Mouse (Mus musculus) embryonic facial prominence, embryonic 11.5 days (tissue): Measurements from ENCODE around the gene Ifrd2. TPM values are rescaled to one million over a fixed set of nuclear protein-coding genes. Genes with fewer than 3 reads are reported as not detected.

Experiments
- ATAC-seq: fragments of 200-750 bp; cut with Nextera tagmentation; replicated peaks from 2 replicates; pipeline ENCODE4 v1.8.0; 2017; ENCODE audit warnings: low read depth; ENCODE audit not compliant: insufficient number of reproducible peaks, low FRiP score, low TSS enrichment
- DNase-seq: peaks from one replicate; pipeline ENCODE4 v3.0.0-alpha.2; 2015; ENCODE audit warnings: low spot score
- H3K27ac ChIP-seq: fragments of 300-500 bp; sonication (generic); replicated peaks from 2 replicates; pipeline ENCODE4 v1.5.1; 2014; ENCODE audit warnings: mild to moderate bottlenecking, low read depth, low read length, control low read depth
- H3K27me3 ChIP-seq: fragments of 300-500 bp; sonication (generic); 2 replicates; pipeline ENCODE4 v1.6.1; 2014; ENCODE audit warnings: mild to moderate bottlenecking, low read length, moderate library complexity, mixed read lengths; ENCODE audit not compliant: control insufficient read depth, insufficient read depth
- H3K36me3 ChIP-seq: fragments of 300-500 bp; sonication (generic); replicated peaks from 2 replicates; pipeline ENCODE4 v1.6.1; 2014; ENCODE audit warnings: low read depth, mild to moderate bottlenecking, low read length, moderate library complexity, mixed read lengths; ENCODE audit not compliant: control insufficient read depth, insufficient read depth
- H3K4me1 ChIP-seq: fragments of 300-500 bp; sonication (generic); 2 replicates; pipeline ENCODE4 v1.6.1; 2014; ENCODE audit warnings: low read length, mixed read lengths; ENCODE audit not compliant: control insufficient read depth, insufficient read depth
- H3K4me2 ChIP-seq: fragments of 300-500 bp; sonication (generic); 2 replicates; pipeline ENCODE4 v1.6.1; 2014; ENCODE audit warnings: low read depth, mild to moderate bottlenecking, control low read depth, low read length, moderate library complexity
- H3K4me3 ChIP-seq: fragments of 300-500 bp; sonication (generic); 2 replicates; pipeline ENCODE4 v1.5.1; 2014; ENCODE audit warnings: low read depth, low read length, control low read depth
- H3K9ac ChIP-seq: fragments of 300-500 bp; sonication (generic); replicated peaks from 2 replicates; pipeline ENCODE4 v1.6.1; 2014; ENCODE audit warnings: mild to moderate bottlenecking, control low read depth, low read length
- H3K9me3 ChIP-seq: fragments of 300-500 bp; sonication (generic); replicated peaks from 2 replicates; pipeline ENCODE4 v1.6.1; 2016; ENCODE audit warnings: mild to moderate bottlenecking, low read length, inconsistent platforms, mixed read lengths; ENCODE audit not compliant: control insufficient read depth
- WGBS: fragments of 180-500 bp; shearing (Covaris S2); extraction: QIAGEN DNeasy Blood & Tissue Kit; methylation state at CpG from one replicate; pipeline ENCODE4 v1.1.7; 2014; 5-methylcytosine and 5-hydroxymethylcytosine counted together
- polyA plus RNA-seq: library from polyadenylated mRNA; unstranded; fragments of >200 nt; fragmentation: Nextera tagmentation; extraction: Ambion mirVana; gene quantifications from 2 replicates; pipeline ENCODE4 v1.2.1, GENCODE M21; 2014

Ifrd2 gene
- polyA plus RNA-seq = 42.3 and 42.9 TPM in 2 replicates

DNA sequence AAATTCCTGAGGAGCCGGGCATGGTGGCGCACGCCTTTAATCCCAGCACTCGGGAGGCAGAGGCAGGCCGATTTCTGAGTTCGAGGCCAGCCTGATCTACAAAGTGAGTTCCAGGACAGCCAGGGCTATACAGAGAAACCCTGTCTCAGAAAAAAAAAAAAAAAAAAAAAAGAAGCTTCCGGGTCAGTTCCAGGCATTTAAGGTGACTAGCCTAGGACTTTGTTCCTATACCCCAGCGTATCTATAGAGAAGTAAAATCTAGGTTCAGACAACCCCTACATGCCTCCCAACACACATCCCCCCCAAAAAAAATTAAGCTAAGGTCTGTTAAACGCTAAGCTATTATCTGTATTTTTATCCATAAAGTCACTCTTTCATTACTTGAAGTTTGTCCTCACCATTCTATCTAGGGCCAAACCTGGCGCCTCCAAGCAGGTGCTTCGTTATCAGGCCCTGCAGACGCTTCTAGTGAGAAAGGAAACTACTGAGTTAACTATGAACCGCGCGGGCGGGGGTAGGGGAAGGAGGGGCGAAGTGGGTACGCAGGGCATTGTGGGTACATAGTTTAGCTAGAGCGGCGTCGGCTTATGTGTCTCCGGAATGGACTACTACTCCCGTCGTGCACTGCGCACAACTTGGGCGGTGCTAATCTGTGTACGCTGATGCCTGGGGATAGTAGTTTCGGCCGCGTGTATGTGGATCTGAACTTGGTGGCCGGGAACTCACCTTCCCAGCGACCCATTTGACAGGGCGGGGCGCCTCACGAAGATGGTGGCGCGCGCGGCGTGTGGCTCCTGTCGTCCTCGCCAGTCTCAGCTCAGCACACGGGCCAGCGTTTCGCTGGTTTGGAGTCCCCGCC lies at the start of gene Ifrd2:
TSS of gene Ifrd2 (plus strand) at position 669 of the 859 bp plus-strand sequence.
- H3K4me2 ChIP-seq = peak within 1 kb of the TSS; percentile 56
- ATAC-seq (peak; percentile 95), DNase-seq (peak; percentile 100)
- H3K27me3 ChIP-seq = no peaks in the 10 kb centered on the region
- H3K27ac ChIP-seq = no peak within 1 kb of the TSS
- peaks cover 3% of the 10 kb centered on the region for H3K4me1 ChIP-seq
- peak within 1 kb of the TSS; percentile 22 for H3K9ac ChIP-seq
- peaks cover 5% of the 10 kb centered on the region for H3K36me3 ChIP-seq
- no peaks in the 10 kb centered on the region for H3K9me3 ChIP-seq
- peak within 1 kb of the TSS; percentile 45 for H3K4me3 ChIP-seq
- WGBS = 14% methylated on average over 46 of the region's 46 CpGs

DNA sequence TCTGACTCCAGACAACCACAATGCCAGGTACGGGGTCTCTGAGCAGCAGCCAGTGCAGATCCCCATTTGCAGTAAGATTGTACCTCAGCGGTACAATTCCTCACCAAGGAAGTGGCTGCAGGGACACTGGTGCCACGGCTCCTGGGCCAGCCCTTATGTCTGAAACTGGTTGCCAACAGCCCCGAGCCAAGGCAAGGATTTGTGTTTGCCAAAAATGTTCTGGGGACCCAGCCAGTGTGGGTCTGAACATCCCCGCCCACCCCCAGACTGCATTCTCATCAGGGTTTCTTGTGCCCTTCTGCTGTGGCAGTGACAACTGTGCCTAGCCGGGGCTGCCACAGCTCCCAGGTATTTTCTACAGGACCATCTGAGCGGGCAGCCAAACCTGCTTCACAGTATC lies 49.2 kb upstream of the Ifrd2 start:
- H3K4me2 ChIP-seq = no peak overlapping the region
- H3K27ac ChIP-seq = no peak overlapping the region
- DNase-seq (no peak), ATAC-seq (no peak)
- H3K9ac ChIP-seq = no peak overlapping the region
- 94% methylated on average over 7 of the region's 7 CpGs for WGBS
- no peaks in the 10 kb centered on the region for H3K27me3 ChIP-seq
- no peaks in the 10 kb centered on the region for H3K9me3 ChIP-seq
- peaks cover 9% of the 10 kb centered on the region for H3K4me1 ChIP-seq
- H3K36me3 ChIP-seq = no peaks in the 10 kb centered on the region; the same call in 1 of the 2 replicates
- H3K4me3 ChIP-seq = no peak overlapping the region

DNA sequence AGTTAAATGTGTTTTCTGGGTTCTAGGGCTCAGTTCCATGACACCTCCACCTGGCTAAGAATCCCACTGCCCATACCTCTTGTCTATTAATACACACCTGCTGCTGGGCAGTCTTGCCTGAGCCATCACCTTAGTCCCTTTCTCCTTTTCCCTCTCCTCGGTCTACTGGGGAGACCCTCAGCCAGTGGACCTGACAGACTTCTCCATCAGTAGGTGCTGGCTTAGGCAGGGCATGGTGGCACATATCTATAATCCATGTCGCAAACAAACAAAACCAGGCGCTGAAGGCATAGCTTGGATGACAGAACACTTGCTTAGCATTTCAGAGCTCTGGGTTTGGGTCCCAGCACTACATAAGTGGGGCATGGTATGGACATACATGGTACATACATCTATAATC lies 48.7 kb upstream of the Ifrd2 start:
- Histone ChIP-seq H3K36me3 (no peaks in the 10 kb centered on the region; the same call in 1 of the 2 replicates), H3K27me3 (no peaks in the 10 kb centered on the region), H3K9me3 (no peaks in the 10 kb centered on the region), H3K9ac (no peak overlapping the region), H3K27ac (no peak overlapping the region), H3K4me3 (no peak overlapping the region), H3K4me2 (no peak overlapping the region), H3K4me1 (peaks cover 9% of the 10 kb centered on the region)
- whole genome bisulfite sequencing = 95% methylated on average over 3 of the region's 3 CpGs
- ATAC-seq (no peak), DNase-seq (no peak)

DNA sequence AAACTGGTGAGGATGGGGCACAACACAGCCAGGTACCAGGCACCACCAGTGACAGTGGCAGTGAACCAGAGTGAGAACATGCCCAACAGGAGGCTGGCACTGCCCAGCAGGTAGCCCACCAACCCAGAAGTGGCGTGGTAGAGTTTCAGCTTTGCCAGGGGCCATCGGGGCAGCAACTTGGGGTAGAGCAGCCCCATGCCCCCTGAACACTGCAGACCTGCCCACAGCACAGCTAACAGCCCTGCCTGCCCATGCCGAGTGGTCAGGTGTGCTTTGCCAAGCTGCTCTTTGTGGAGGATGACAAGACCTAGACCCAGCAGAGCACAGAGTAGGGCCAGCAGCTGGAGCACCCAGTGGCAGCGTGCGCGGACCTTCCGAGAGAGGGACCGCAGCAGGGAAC lies 47.5 kb upstream of the Ifrd2 start:
- ATAC-seq (no peak), DNase-seq (no peak)
- H3K27me3 ChIP-seq = no peaks in the 10 kb centered on the region
- H3K36me3 ChIP-seq = no peaks in the 10 kb centered on the region; the same call in none of the 2 replicates
- H3K4me3 ChIP-seq = no peak overlapping the region
- H3K9ac ChIP-seq = no peak overlapping the region
- no peak overlapping the region for H3K27ac ChIP-seq
- no peak overlapping the region for H3K4me2 ChIP-seq
- WGBS = 94% methylated on average over 8 of the region's 8 CpGs
- peaks cover 9% of the 10 kb centered on the region for H3K4me1 ChIP-seq
- H3K9me3 ChIP-seq = no peaks in the 10 kb centered on the region

DNA sequence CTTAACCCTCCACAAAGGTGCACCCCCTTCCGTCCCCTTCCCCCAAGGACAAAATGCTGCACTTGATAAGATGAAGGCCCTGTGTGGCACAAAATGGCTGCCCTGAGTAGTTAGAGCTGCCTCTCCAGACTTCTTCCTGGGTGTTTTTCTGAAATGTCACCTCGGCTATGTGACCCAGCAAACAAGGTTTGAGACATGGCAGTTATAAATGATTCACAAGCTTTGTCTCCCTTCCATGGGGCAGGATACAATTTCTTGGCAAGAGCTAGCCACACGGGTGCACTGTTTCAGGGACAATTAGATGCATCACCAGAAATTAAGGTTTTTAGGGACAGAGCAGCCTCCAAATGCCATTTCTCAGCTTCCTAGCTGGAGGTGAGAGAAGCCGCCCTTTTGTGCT lies 47.0 kb upstream of the Ifrd2 start:
- Histone ChIP-seq H3K27me3 (no peaks in the 10 kb centered on the region), H3K4me2 (no peak overlapping the region), H3K9me3 (no peaks in the 10 kb centered on the region), H3K27ac (no peak overlapping the region), H3K4me3 (no peak overlapping the region), H3K9ac (no peak overlapping the region), H3K4me1 (peaks cover 9% of the 10 kb centered on the region), H3K36me3 (no peaks in the 10 kb centered on the region; the same call in none of the 2 replicates)
- WGBS = 77% methylated on average over 4 of the region's 4 CpGs
- no peak for DNase-seq
- no peak for ATAC-seq

DNA sequence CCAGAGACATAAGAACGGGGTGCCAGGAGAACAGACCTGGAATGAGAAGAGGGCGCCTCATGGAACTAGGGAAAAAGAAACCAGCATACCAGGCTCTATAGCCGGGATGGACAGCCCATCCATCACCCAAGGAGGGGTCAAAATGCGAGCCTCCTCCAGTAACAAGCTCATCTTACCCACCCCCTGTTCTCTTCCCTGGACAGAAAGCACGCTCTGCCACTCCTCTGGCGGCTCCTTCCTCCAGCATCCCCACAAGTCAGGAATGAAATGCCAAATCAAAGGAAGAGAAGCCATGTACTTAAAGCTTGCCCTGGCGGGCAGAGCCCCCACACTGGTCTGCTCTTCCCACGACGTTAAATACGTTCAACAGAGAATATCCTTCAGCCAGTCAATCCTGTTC lies 46.4 kb upstream of the Ifrd2 start:
- Histone ChIP-seq H3K4me1 (peaks cover 6% of the 10 kb centered on the region), H3K9ac (no peak overlapping the region; the same call in 1 of the 2 replicates), H3K27me3 (no peaks in the 10 kb centered on the region), H3K9me3 (no peaks in the 10 kb centered on the region), H3K36me3 (no peaks in the 10 kb centered on the region; the same call in none of the 2 replicates), H3K4me3 (peak overlapping the region; percentile 65), H3K27ac (no peak overlapping the region), H3K4me2 (peak overlapping the region; percentile 80)
- ATAC-seq (no peak), DNase-seq (no peak)
- 37% methylated on average over 10 of the region's 10 CpGs for WGBS

DNA sequence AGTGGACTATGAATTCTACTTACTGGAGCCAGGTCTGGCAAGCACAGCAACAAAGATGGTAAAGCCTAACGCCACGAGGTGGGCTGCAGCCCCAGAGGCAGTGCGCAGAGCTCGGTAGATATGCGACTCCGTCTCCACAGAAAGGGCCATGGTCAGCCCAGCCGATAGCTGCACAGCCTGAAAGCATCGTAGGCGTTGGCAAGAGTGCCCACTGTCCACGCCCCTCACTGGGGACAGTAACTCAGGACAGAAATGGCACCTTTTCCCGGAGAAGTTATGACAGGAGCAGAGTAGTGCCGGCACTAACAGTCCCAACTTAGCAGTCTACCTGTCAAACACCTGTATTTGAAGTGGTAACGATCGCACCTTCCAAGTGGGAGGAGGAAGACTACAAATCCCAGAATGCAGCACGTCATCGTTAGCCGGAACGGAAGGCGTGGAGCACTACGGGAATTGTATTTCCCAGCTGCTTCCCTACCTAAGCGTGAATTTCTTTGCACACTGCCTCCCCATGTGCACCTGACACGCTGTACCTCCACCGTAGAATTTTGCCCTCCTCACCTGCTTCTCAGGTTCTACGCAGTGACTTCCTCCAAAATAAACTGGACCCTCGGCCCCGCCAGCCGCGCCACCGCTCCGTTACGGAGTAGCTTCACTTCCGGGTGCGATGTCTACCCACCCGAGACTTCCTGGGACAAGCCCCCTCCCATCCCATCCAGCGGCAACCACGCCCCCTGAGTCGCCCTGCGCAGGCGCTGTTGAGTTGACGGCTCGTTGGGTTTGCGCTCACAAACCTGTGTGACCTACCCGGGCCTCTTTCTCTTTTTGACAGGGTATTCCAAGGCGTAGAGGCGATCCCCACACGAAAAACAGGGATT lies 45.7 kb upstream of the Ifrd2 start, which contains the start of the genes Cyb561d2 and Nprl2:
TSS of gene Cyb561d2 (minus strand) at position 720 of the 878 bp plus-strand sequence.
TSS of gene Nprl2 (plus strand) at position 753 of the 878 bp plus-strand sequence.
- Histone ChIP-seq H3K4me2 (peak within 1 kb of the TSS; percentile 80), H3K9ac (peak within 1 kb of the TSS; percentile 67), H3K9me3 (no peaks in the 10 kb centered on the region), H3K36me3 (no peaks in the 10 kb centered on the region; the same call in none of the 2 replicates), H3K27ac (no peak within 1 kb of the TSS), H3K4me3 (peak within 1 kb of the TSS; percentile 65), H3K27me3 (no peaks in the 10 kb centered on the region), H3K4me1 (peaks cover under 1% of the 10 kb centered on the region)
- ATAC-seq (peak; percentile 54), DNase-seq (peak; percentile 96)
- under 1% methylated on average over 46 of the region's 46 CpGs for WGBS
